Mouse (Mus musculus): Measurements from ENCODE around the gene Stk38. TPM values are rescaled to one million over a fixed set of nuclear protein-coding genes. Genes with fewer than 3 reads are reported as not detected.

Gene Stk38
- polyA plus RNA-seq, 1 experiment from 2014 or later, result 113 TPM

GRCm38 (mm10) chr17:28970122-28970521 lies 37.7 kb downstream of the Stk38 start:
- Histone ChIP-seq H3K27ac (replicated peaks) (no peak overlapping the region), H3K27me3 (no peaks in the 10 kb centered on the region), H3K4me2 (no peak overlapping the region), H3K4me1 (replicated peaks) (no peaks in the 10 kb centered on the region), H3K9me3 (no peaks in the 10 kb centered on the region), H3K9ac (no peak overlapping the region), H3K36me3 (peaks cover 100% of the 10 kb centered on the region), H3K4me3 (no peak overlapping the region)
- no peak for ATAC-seq (ENCODE audit: low read depth)

DNA sequence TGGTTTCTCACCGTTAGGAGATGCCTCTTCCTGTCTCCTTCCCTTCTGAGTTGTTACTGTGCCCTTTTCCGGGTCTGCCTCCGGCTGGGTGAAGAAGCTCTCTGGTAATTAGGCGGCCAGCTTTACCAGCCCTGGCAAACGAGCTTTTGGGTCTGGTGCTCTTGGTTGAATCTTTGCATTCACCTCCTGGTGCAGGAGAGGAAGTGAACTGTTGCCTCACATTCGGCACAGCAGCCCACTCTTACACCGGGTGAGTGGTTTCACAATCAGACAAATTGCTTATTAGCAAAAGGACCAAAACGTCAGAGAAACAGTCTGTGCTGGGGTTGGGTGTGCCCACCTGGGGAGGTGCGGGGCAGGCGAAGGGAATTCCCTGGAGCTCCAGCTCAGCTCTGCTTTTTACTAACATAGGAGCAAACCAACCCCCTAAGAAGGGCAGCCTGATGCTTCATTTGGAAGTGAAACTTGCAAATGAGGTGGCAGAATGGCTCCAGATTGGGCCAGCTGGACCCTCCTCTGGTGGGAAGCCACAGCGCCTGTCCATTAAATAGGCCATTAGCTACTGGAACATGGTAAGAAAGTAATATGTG lies 40.7 kb downstream of the Stk38 start:
- Histone ChIP-seq H3K4me3 (no peak overlapping the region), H3K4me1 (replicated peaks) (no peaks in the 10 kb centered on the region), H3K9me3 (no peaks in the 10 kb centered on the region), H3K36me3 (peaks cover 100% of the 10 kb centered on the region), H3K9ac (no peak overlapping the region), H3K27ac (replicated peaks) (no peak overlapping the region), H3K4me2 (no peak overlapping the region), H3K27me3 (no peaks in the 10 kb centered on the region)
- WGBS, result 76% methylated on average over 11 of the region's 11 CpGs
- no peak for ATAC-seq (ENCODE audit: low read depth)

DNA sequence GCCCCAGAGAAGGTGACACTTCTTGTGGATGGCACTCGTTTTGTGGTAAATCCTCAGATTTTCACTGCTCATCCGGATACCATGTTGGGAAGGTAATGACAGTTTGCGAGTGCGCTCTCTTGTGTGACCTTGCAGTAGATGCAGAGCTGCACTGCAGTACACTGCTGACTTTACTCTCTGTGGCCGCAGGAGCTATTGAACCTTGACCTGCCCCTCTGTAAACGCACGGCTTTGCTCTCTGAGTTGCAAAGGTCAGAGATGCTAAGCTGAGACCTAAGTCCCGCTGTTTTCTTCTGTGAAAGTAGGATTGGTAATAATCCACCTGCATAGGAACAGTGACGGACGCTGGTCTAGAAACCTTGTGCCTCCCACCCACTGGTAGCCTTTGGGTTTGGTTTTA lies 46.2 kb downstream of the Stk38 start:
- no peak overlapping the region for H3K4me2 ChIP-seq
- no peak overlapping the region for H3K27ac ChIP-seq (replicated peaks)
- H3K36me3 ChIP-seq, result peaks cover 71% of the 10 kb centered on the region
- no peaks in the 10 kb centered on the region for H3K4me1 ChIP-seq (replicated peaks)
- H3K27me3 ChIP-seq, result no peaks in the 10 kb centered on the region
- H3K9ac ChIP-seq, result no peak overlapping the region
- WGBS, result 87% methylated on average over 10 of the region's 10 CpGs
- no peaks in the 10 kb centered on the region for H3K9me3 ChIP-seq
- ATAC-seq (ENCODE audit: low read depth), result no peak
- no peak overlapping the region for H3K4me3 ChIP-seq

DNA sequence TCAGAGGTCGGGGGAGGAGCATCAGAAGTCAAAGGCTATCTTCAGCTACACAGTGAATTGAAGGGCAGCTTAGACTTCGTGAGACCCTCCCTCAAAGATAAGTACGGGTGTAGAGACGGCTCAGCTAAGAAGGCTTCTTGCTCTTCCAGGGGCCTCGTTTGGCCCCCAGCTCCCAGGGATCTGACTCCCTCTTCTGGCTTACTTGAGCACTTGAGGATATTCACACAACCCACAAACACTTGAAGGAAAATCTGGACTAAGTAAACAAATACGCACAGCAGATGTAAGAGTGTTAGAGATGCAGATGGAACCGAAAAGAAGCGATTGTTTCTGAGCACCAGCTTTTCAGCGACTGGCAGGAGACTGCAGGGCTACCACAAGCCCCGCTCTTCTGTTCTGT lies 47.2 kb downstream of the Stk38 start:
- no peak overlapping the region for H3K4me2 ChIP-seq
- H3K27ac ChIP-seq (replicated peaks), result no peak overlapping the region
- H3K27me3 ChIP-seq, result no peaks in the 10 kb centered on the region
- H3K9me3 ChIP-seq, result 0 out of 2 replicates have a peak, but pooled peaks cover 3% of the 10 kb centered on the region
- WGBS, result 85% methylated on average over 10 of the region's 10 CpGs
- H3K9ac ChIP-seq, result no peak overlapping the region
- H3K4me1 ChIP-seq (replicated peaks), result no peaks in the 10 kb centered on the region
- ATAC-seq (ENCODE audit: low read depth), result no peak
- no peak overlapping the region for H3K4me3 ChIP-seq
- H3K36me3 ChIP-seq, result peaks cover 66% of the 10 kb centered on the region

DNA sequence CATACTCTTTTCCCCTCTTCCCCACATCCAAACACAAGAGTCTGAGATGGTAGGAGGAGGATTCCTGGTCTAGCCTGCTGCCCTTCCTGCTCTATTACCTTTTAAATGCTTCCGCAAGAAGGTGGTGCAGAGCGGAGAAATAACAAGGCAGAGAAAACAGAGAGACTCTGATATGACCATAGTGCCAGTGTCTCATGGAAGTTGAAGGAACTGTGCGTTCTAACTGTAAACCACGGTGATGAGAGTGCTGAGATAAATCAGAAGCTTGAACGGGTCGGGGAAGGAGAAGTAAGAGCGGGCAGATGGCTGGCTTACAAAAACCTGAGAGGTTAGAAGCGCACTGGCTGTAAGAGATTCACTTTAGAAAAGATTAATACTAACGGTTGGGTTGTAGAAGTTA lies 53.4 kb downstream of the Stk38 start:
- WGBS, result 95% methylated on average over 9 of the region's 9 CpGs
- peaks cover 12% of the 10 kb centered on the region for H3K36me3 ChIP-seq
- H3K9ac ChIP-seq, result peak overlapping the region; percentile 91; the same call in 1 of the 2 replicates
- no peaks in the 10 kb centered on the region for H3K27me3 ChIP-seq
- H3K27ac ChIP-seq (replicated peaks), result no peak overlapping the region
- 0 out of 2 replicates have a peak, but pooled peaks cover 3% of the 10 kb centered on the region for H3K9me3 ChIP-seq
- H3K4me3 ChIP-seq, result no peak overlapping the region
- peak overlapping the region; percentile 95 for H3K4me2 ChIP-seq
- ATAC-seq (ENCODE audit: low read depth), result no peak
- H3K4me1 ChIP-seq (replicated peaks), result peaks cover 27% of the 10 kb centered on the region

- Histone ChIP-seq H3K4me1 (replicated peaks) (peaks cover 27% of the 10 kb centered on the region), H3K9me3 (0 out of 2 replicates have a peak, but pooled peaks cover 3% of the 10 kb centered on the region), H3K36me3 (peaks cover 11% of the 10 kb centered on the region), H3K4me2 (peak overlapping the region; percentile 95), H3K9ac (peak overlapping the region; percentile 91), H3K4me3 (peak overlapping the region; percentile 87), H3K27ac (replicated peaks) (peak overlapping the region; percentile 97; the same call in 1 of the 2 replicates), H3K27me3 (no peaks in the 10 kb centered on the region)
- WGBS, result 25% methylated on average over 9 of the region's 9 CpGs
- no peak for ATAC-seq (ENCODE audit: low read depth)
These were observed 54.5 kb downstream of the Stk38 start for GRCm38 (mm10) chr17:28953251-28953650.

DNA sequence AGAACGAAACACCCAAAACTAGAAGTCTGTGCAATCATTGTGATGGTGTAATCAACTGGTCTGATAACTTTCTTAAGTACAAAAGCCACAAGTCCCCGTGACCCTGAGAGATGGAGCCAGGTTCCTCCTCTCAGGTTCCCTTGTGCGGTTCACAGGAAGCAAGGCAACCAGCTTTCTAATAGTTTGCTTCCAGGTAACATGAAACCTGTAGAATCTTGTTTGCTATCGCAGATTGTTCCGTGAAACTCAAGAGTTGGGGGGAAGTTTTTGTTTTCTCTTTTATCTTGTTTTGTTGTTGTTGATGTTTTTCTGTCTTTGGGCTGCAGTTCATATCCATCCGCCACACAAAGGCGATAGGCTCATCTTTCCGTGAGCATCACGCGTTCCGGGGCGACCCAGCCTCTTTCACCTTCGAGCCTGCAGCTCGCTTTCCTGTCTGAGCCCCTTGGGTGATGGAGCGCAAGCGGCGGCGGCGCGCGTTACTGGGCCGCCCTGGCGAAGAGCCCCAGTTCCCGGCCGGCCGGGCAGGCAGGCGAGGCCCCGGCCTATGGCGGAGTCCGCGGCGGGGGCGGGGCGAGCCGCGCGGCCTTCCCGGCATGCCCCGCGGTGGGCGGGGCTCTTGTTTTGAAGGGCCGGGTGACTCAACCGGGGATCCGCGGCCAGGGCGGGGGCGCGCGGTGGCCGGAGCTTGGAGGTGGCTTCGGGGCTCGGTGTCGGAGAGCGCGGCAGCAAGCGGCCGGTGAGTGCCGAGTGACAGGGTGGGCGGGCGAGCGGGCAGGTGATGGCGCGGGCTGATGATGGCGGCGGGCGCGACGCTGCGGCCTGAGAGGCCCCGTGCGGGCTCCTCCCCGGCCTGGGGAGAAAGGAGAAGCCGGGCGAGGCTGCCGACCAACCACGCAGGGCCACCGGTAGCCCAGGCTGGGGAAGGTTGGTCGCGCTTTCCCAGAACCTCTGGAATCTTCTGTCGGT lies 55.7 kb downstream of the Stk38 start, which contains the start of gene Kctd20:
Gene Kctd20, plus strand, starts transcription at position 120 of the 969 bp plus-strand sequence.
- H3K27ac ChIP-seq (replicated peaks), result peak within 1 kb of the TSS; percentile 97
- H3K36me3 ChIP-seq, result peaks cover 5% of the 10 kb centered on the region
- H3K4me1 ChIP-seq (replicated peaks), result peaks cover 27% of the 10 kb centered on the region
- under 1% methylated on average over 56 of the region's 80 CpGs for WGBS
- peak within 1 kb of the TSS; percentile 87 for H3K4me3 ChIP-seq
- ATAC-seq (ENCODE audit: low read depth), result peak; percentile 95
- H3K4me2 ChIP-seq, result peak within 1 kb of the TSS; percentile 95
- H3K9me3 ChIP-seq, result 0 out of 2 replicates have a peak, but pooled peaks cover 3% of the 10 kb centered on the region
- peak within 1 kb of the TSS; percentile 91 for H3K9ac ChIP-seq
- H3K27me3 ChIP-seq, result no peaks in the 10 kb centered on the region

DNA sequence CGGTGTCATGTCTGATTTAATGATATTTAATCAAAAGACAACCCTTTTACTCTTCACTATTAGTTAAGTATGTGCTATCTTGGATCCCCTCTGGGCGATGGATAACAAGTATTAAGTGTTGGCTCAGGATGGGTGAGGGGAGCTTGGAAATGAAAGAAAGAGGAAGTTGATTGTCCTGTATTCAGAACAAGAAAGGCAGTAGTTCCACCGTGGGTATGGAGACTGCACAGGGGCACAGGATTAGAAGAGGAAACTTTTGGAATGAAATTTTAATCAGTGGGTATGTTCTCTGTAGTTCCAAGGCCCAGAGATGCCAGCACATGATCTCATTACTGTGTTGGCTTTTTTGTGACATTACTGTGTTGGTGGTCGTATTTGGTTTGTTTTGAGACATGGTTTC lies 57.0 kb downstream of the Stk38 start:
- H3K4me1 ChIP-seq (replicated peaks), result peaks cover 27% of the 10 kb centered on the region
- no peak overlapping the region for H3K4me2 ChIP-seq
- WGBS, result 85% methylated on average over 4 of the region's 4 CpGs
- no peaks in the 10 kb centered on the region for H3K27me3 ChIP-seq
- ATAC-seq (ENCODE audit: low read depth), result no peak
- H3K27ac ChIP-seq (replicated peaks), result no peak overlapping the region
- no peak overlapping the region for H3K9ac ChIP-seq
- no peaks in the 10 kb centered on the region for H3K9me3 ChIP-seq
- H3K36me3 ChIP-seq, result no peaks in the 10 kb centered on the region
- no peak overlapping the region for H3K4me3 ChIP-seq

- Histone ChIP-seq H3K27me3 (no peaks in the 10 kb centered on the region), H3K27ac (replicated peaks) (no peak overlapping the region), H3K9me3 (no peaks in the 10 kb centered on the region), H3K36me3 (no peaks in the 10 kb centered on the region), H3K4me3 (no peak overlapping the region), H3K4me2 (no peak overlapping the region), H3K9ac (no peak overlapping the region), H3K4me1 (replicated peaks) (peaks cover 15% of the 10 kb centered on the region)
- no peak for ATAC-seq (ENCODE audit: low read depth)
- whole genome bisulfite sequencing, result 71% methylated on average over 4 of the region's 4 CpGs
These were observed 59.1 kb downstream of the Stk38 start for GRCm38 (mm10) chr17:28948661-28949060.

- H3K27me3 ChIP-seq, result no peaks in the 10 kb centered on the region
- 90% methylated on average over 19 of the region's 19 CpGs for WGBS
- no peaks in the 10 kb centered on the region for H3K9me3 ChIP-seq
- H3K9ac ChIP-seq, result no peak overlapping the region
- H3K27ac ChIP-seq (replicated peaks), result no peak overlapping the region
- ATAC-seq (ENCODE audit: low read depth), result no peak
- H3K36me3 ChIP-seq, result no peaks in the 10 kb centered on the region
- no peak overlapping the region for H3K4me2 ChIP-seq
- H3K4me3 ChIP-seq, result no peak overlapping the region
- H3K4me1 ChIP-seq (replicated peaks), result peaks cover 8% of the 10 kb centered on the region
These were observed 60.5 kb downstream of the Stk38 start for GRCm38 (mm10) chr17:28947011-28947939.

DNA sequence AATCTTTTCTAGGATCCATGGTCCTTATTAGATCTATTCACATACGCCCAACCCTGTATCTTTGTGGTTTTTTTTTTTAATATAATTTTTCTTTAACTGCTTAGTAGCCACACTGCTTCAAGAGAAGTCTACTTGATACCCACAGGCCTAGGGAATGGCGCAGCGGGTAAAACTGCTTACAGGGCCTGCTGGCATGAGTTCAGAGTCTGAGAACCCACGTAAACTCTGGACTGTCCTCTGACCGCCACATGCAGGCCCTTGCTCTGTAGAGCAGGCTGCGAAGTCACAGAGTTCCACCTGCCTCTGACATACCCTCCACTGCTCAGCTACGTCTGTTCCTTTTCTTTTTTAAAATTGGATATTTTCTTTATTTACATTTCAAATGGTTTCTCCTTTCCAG lies 63.3 kb downstream of the Stk38 start:
- WGBS, result 93% methylated on average over 7 of the region's 7 CpGs
- no peak overlapping the region for H3K4me3 ChIP-seq
- H3K27ac ChIP-seq (replicated peaks), result no peak overlapping the region
- no peaks in the 10 kb centered on the region for H3K27me3 ChIP-seq
- no peaks in the 10 kb centered on the region for H3K36me3 ChIP-seq
- no peaks in the 10 kb centered on the region for H3K9me3 ChIP-seq
- ATAC-seq (ENCODE audit: low read depth), result no peak
- no peaks in the 10 kb centered on the region for H3K4me1 ChIP-seq (replicated peaks)
- no peak overlapping the region for H3K9ac ChIP-seq
- no peak overlapping the region for H3K4me2 ChIP-seq

Data from neural tube, embryonic 13.5 days (tissue).